Mouse (Mus musculus): ENCODE data around the gene Gm10778. TPM values are rescaled to one million over a fixed set of nuclear protein-coding genes. Genes with fewer than 3 reads are reported as not detected.
A peak's percentile ranks its signal among the peaks of the same experiment; 100 is the strongest.

Gm10778 gene
- polyA plus RNA-seq, 1 experiment, result 0.40 TPM

DNA sequence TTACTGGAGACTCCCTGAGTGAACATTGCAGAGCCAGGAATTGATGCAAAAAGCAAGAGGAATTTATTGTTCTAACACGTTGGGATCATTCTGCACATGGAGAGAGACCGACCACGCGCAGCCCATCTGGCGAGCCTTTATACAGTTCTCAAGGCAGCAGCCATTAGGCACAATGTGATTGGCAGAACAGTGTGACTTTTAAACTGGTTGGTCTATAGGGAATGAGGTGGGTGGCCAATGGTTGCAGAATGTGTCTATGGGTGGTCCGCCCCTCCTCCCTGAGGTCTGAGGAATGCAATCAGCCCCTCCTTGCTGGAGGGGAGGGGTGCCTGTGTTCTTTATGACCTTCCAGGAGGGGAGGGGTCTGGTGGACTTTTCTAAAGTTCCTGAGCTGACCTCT is 33.4 kb upstream of the Gm10778 start:
- no peaks in the 10 kb centered on the region for H3K4me1 ChIP-seq (ENCODE audit: control insufficient read depth, insufficient read depth, insufficient read length)
- H3K4me3 ChIP-seq (ENCODE audit: extremely low read depth, insufficient read depth, insufficient read length), result no peak overlapping the region
- H3K27me3 ChIP-seq (ENCODE audit: control insufficient read depth, insufficient read depth, low read length), result no peaks in the 10 kb centered on the region
- DNase-seq (ENCODE audit: low read depth in 1 of 2, low spot score in 2 of 2), result no peak
- no peak overlapping the region for H3K27ac ChIP-seq (ENCODE audit: insufficient read depth, low read length)
- H3K36me3 ChIP-seq (ENCODE audit: control insufficient read depth, insufficient read depth, low read length), result no peaks in the 10 kb centered on the region
- TF ChIP-seq CTCF (IDR thresholded peaks at IDR 0.05; ENCODE audit: extremely low read depth, insufficient read depth, insufficient read length, insufficient replicate concordance), result no peak
- TF ChIP-seq POLR2A (IDR thresholded peaks at IDR 0.05; ENCODE audit: low read depth, low read length), result no peak
- WGBS, result 83% methylated on average over 6 of the region's 6 CpGs

- peaks cover 2% of the 10 kb centered on the region for H3K36me3 ChIP-seq (ENCODE audit: control insufficient read depth, insufficient read depth, low read length)
- no peaks in the 10 kb centered on the region for H3K4me1 ChIP-seq (ENCODE audit: control insufficient read depth, insufficient read depth, insufficient read length)
- no peak for TF ChIP-seq POLR2A (IDR thresholded peaks at IDR 0.05; ENCODE audit: low read depth, low read length)
- no peak for TF ChIP-seq CTCF (IDR thresholded peaks at IDR 0.05; ENCODE audit: extremely low read depth, insufficient read depth, insufficient read length, insufficient replicate concordance)
- WGBS, result 79% methylated on average over 5 of the region's 5 CpGs
- H3K4me3 ChIP-seq (ENCODE audit: extremely low read depth, insufficient read depth, insufficient read length), result no peak overlapping the region
- no peak for DNase-seq (ENCODE audit: low read depth in 1 of 2, low spot score in 2 of 2)
- no peak overlapping the region for H3K27ac ChIP-seq (ENCODE audit: insufficient read depth, low read length)
- H3K27me3 ChIP-seq (ENCODE audit: control insufficient read depth, insufficient read depth, low read length), result no peaks in the 10 kb centered on the region
Measured at GRCm38 (mm10) chr10:81619976-81620375, 28.9 kb upstream of the Gm10778 start.

GRCm38 (mm10) chr10:81620786-81621185 is 28.1 kb upstream of the Gm10778 start:
- H3K4me1 ChIP-seq (ENCODE audit: control insufficient read depth, insufficient read depth, insufficient read length), result no peaks in the 10 kb centered on the region
- no peak overlapping the region for H3K4me3 ChIP-seq (ENCODE audit: extremely low read depth, insufficient read depth, insufficient read length)
- no peak overlapping the region for H3K27ac ChIP-seq (ENCODE audit: insufficient read depth, low read length)
- H3K36me3 ChIP-seq (ENCODE audit: control insufficient read depth, insufficient read depth, low read length), result peaks cover 2% of the 10 kb centered on the region
- DNase-seq (ENCODE audit: low read depth in 1 of 2, low spot score in 2 of 2), result no peak
- TF ChIP-seq POLR2A (IDR thresholded peaks at IDR 0.05; ENCODE audit: low read depth, low read length), result no peak
- TF ChIP-seq CTCF (IDR thresholded peaks at IDR 0.05; ENCODE audit: extremely low read depth, insufficient read depth, insufficient read length, insufficient replicate concordance), result no peak
- 72% methylated on average over 9 of the region's 9 CpGs for WGBS
- no peaks in the 10 kb centered on the region for H3K27me3 ChIP-seq (ENCODE audit: control insufficient read depth, insufficient read depth, low read length)

- Histone ChIP-seq H3K36me3 (ENCODE audit: control insufficient read depth, insufficient read depth, low read length) (peaks cover 2% of the 10 kb centered on the region), H3K27me3 (ENCODE audit: control insufficient read depth, insufficient read depth, low read length) (no peaks in the 10 kb centered on the region), H3K4me1 (ENCODE audit: control insufficient read depth, insufficient read depth, insufficient read length) (peaks cover 4% of the 10 kb centered on the region; the same call in 1 of the 2 replicates), H3K27ac (ENCODE audit: insufficient read depth, low read length) (no peak overlapping the region), H3K4me3 (ENCODE audit: extremely low read depth, insufficient read depth, insufficient read length) (no peak overlapping the region)
- TF ChIP-seq CTCF (IDR thresholded peaks at IDR 0.05; ENCODE audit: extremely low read depth, insufficient read depth, insufficient read length, insufficient replicate concordance), result no peak
- no peak for TF ChIP-seq POLR2A (IDR thresholded peaks at IDR 0.05; ENCODE audit: low read depth, low read length)
- 92% methylated on average over 8 of the region's 8 CpGs for WGBS
- no peak for DNase-seq (ENCODE audit: low read depth in 1 of 2, low spot score in 2 of 2)
Measured at GRCm38 (mm10) chr10:81623441-81623840, 25.4 kb upstream of the Gm10778 start.

DNA sequence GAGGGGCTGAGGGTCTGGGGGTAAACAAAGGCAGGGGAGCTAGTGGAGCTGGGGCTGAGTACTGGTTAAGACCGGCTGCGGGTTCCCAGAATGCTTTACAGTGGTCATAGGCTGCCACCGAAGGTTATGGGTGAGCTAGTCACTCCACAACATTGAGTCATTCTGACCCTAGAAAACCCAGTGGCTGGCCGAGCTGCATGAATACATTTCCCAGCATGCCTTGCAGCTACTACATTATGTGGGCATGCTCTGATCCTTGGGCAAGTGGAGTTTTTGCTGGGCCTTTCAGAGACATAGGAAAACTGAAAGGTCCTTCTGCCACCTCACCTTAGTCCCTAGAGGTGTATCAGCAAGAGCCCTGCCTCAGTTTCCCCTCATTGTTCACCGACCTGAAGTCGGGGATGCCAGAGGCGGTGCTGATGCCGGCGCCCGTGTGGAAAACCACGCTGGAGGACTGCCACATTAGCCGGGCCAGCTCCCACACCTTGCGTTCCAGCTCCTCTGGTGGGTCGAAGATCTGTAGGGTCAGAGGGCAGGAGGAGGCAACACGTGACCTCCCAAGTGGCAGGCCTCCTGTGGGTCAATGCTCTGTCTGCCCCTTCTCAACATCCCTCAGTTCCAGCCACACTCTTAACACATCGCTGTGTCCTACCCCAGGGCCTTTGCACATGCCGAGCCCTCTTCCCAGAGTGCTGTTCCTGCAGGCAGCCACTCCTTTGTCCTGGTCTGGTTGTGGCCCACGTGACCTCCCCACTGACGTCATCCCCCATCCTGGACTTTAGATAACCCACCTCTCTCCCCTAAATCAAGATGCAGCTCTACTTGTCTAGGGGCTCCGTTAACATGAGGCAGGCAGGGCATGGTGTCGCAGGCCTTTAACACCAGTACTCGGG is 22.5 kb upstream of the Gm10778 start:
- DNase-seq (ENCODE audit: low read depth in 1 of 2, low spot score in 2 of 2), result no peak
- Histone ChIP-seq H3K27ac (ENCODE audit: insufficient read depth, low read length) (0 out of 2 replicates have a peak overlapping the region, but pooled peaks have one; percentile 87), H3K36me3 (ENCODE audit: control insufficient read depth, insufficient read depth, low read length) (peaks cover 2% of the 10 kb centered on the region), H3K4me1 (ENCODE audit: control insufficient read depth, insufficient read depth, insufficient read length) (peaks cover 4% of the 10 kb centered on the region; the same call in 1 of the 2 replicates), H3K27me3 (ENCODE audit: control insufficient read depth, insufficient read depth, low read length) (no peaks in the 10 kb centered on the region), H3K4me3 (ENCODE audit: extremely low read depth, insufficient read depth, insufficient read length) (peak overlapping the region; percentile 91; the same call in 1 of the 2 replicates)
- 87% methylated on average over 22 of the region's 22 CpGs for WGBS
- no peak for TF ChIP-seq POLR2A (IDR thresholded peaks at IDR 0.05; ENCODE audit: low read depth, low read length)
- no peak for TF ChIP-seq CTCF (IDR thresholded peaks at IDR 0.05; ENCODE audit: extremely low read depth, insufficient read depth, insufficient read length, insufficient replicate concordance)

DNA sequence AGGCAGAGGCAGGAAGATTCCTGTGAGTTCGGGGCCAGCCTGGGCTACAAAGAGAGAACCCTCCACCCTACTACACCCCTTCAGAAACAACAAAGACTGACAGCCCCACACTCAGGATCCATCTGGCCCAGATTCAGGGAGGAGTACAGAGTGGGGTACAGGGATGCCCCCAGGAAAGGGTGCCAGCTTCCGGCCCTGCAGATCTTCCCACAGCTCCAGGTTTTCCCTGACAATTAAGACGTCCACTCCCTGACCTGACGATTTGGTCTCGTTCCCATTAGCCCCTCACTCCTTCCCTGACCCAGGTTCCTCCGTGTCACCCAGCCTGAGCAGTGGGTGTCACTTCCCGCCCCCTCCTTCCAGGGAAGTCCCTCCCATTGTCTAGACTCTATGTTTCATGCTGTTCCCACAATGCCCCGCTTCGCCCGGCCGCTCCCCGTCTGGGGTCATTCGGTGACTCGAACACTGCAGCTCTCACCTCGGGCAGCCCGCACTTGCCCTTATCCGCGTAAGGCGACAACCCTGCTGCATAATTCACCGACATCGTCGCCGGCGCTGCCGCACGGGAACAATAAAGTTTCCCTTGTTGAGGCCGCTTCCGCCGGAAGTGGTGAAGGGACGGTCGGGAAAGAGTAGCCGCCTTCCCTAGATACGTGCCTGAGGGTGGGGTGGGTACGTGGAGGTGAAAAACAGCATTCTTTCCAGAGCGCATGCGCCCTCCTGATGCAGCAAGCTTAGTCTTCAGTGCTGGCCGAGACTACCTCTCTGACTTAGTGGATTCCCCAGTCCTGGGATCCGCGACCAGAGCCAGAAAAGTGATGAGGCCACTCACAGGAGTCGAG is 21.6 kb upstream of the Gm10778 start, which contains the start of gene Sirt6:
TSS of gene Sirt6 (minus strand) at position 804 of the 842 bp plus-strand sequence.
- H3K27me3 ChIP-seq (ENCODE audit: control insufficient read depth, insufficient read depth, low read length), result no peaks in the 10 kb centered on the region
- H3K4me1 ChIP-seq (ENCODE audit: control insufficient read depth, insufficient read depth, insufficient read length), result peaks cover 4% of the 10 kb centered on the region; the same call in 1 of the 2 replicates
- peak within 1 kb of the TSS; percentile 91 for H3K4me3 ChIP-seq (ENCODE audit: extremely low read depth, insufficient read depth, insufficient read length)
- H3K36me3 ChIP-seq (ENCODE audit: control insufficient read depth, insufficient read depth, low read length), result peaks cover 2% of the 10 kb centered on the region; the same call in 1 of the 2 replicates
- peak within 1 kb of the TSS; percentile 87 for H3K27ac ChIP-seq (ENCODE audit: insufficient read depth, low read length)
- TF ChIP-seq CTCF (IDR thresholded peaks at IDR 0.05; ENCODE audit: extremely low read depth, insufficient read depth, insufficient read length, insufficient replicate concordance) (no peak), POLR2A (IDR thresholded peaks at IDR 0.05; ENCODE audit: low read depth, low read length) (peak; percentile 35; the same call in 1 of the 2 replicates)
- WGBS, result 3% methylated on average over 40 of the region's 40 CpGs
- DNase-seq (ENCODE audit: low read depth in 1 of 2, low spot score in 2 of 2), result peak; percentile 86 to 87
